Mouse (Mus musculus): ENCODE measurements around the gene Batf3.

DNA sequence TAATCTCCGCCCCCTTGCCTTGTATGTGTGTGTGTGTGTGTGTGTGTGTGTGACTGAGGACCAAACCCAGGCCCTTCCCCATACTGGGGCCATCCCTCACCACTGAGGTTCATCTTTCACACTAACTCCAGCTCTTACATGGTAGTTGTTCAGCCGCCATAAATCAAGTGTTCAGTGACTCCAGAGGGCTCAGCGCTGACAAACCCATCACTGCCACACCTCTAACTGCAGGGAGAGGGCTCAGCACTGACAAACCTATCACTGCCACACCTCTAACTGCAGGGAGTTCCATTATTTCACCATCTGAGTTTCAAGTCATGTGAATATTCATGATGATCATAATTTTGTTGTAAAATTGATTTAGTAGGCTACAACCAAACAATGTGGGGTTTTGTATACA lies 44.1 kb upstream of the Batf3 start:
- TF ChIP-seq CTCF (IDR thresholded peaks at IDR 0.05; ENCODE audit: insufficient read depth, low read depth, low read length) (no peak), POLR2A (IDR thresholded peaks at IDR 0.05; ENCODE audit: insufficient read depth, low read depth, low read length) (no peak)

Data from olfactory bulb, adult 2 months (tissue).